Mouse (Mus musculus) cerebellum, adult 11 months (tissue): ENCODE data around the gene Tmem8b.

Source experiments
- DNase-seq: peaks from one replicate; pipeline ENCODE4 v3.0.0; 2022

Gene Tmem8b

DNA sequence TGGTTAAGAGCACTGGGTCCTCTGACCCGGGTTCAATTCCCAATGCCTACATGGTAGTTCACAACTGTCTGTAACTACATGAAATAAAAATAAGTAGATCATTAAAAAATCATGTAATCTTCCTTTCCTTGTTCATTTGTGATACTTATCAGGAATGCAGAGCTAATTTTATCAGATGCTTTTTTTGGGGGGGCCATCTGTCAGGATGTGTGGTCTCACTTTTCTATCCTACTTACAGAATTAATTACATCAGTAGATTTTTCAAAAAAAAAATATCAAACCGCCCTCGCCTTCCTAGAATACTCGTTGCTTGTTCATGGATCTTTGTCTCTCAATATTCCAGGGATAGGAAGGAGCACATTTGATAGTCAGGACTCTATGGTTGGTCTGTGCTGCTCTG, 53.4 kb downstream of the Tmem8b start:
- DNase-seq, result no peak

GRCm38 (mm10) chr4:43724764-43725163, 56.0 kb downstream of the Tmem8b start:
- DNase-seq, result no peak

DNA sequence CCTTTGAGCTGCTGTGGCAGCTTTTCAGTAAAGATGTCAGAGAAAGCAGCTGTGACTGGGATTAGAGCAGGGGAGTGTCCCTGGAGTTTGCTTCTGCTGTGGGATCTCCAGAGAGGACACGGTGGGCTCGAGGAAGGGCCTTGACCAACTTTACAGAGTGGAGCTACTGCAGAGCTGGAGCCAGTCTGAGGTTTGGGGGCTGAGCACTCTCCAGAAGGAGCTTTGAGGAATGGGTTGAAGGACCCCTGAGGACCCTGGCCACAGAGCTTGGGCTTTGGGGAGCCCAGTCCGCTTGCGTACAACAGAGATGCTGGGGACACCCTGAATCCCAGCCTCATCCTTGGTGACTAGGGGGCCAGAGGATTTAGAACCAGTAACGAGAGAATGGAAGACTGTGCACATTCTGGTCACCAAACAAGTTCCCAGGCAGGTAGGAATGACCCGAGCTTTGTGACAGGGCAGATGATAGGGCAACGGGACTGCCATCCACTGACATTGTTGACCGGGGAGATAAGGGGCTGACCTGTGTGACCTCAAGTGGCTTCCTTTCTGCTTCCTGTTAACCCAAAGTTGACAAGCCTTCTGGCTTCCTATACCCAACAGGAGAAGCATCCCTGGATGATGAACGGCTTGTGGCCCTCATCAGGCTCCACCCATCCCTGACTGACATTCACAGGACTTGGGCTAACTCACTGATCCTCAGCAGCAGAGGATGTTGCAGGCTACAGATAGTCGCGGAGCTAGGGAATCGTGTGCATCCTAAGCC, 57.6 kb downstream of the Tmem8b start:
- no peak for DNase-seq

- DNase-seq, result no peak
Measured at GRCm38 (mm10) chr4:43726995-43727394, 58.2 kb downstream of the Tmem8b start, which contains the start of gene Hrct1. TSS of gene Hrct1 (plus strand) at chr4:43727188.

- no peak for DNase-seq
Measured at GRCm38 (mm10) chr4:43727718-43728575, 59.2 kb downstream of the Tmem8b start.

DNA sequence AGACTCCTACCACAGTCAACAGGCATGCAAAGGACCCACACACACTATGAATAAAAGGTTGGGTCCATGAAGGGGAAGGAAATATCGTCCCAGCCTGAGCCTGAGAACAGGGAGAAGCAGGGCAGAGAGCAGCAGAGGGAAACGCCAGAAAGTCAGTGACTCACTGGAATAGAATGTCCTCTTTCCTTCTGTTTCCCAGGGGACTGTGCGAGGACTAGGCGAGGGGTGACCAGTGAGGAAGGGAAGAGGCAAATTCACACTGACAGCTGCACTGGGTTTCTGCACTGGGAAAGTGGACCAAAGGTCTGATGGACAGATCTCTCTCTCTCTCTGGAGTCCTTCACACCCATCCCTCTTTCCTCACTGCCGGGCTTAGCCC, 59.8 kb downstream of the Tmem8b start:
- no peak for DNase-seq

- DNase-seq, result no peak
Measured at GRCm38 (mm10) chr4:43729126-43729525, 60.4 kb downstream of the Tmem8b start.

GRCm38 (mm10) chr4:43729794-43730550, 61.2 kb downstream of the Tmem8b start, which contains the start of gene Spaar:
TSS of gene Spaar (plus strand) at chr4:43730034.
- DNase-seq, result no peak

DNA sequence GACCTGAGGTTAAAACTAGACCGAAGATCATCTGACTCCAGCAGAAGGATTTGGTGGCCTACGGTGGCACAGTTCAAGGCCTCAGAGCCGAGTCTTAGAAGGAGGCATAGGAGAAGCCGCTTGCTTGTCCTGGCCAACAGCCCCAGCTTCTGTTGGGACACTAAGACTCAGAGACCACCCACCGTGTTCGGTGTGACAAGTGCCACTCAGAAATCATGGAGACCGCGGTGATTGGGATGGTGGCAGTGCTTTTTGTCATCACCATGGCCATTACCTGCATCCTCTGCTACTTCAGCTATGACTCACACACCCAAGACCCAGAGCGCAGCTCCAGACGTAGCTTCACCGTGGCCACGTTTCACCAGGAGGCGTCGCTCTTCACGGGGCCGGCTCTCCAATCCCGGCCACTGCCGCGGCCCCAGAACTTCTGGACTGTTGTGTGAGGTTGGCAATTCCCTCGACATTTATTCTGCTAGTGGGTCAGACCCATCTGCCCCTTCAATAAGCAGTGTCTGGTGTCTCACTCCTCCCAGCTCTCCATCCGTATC, 62.1 kb downstream of the Tmem8b start:
- no peak for DNase-seq

DNA sequence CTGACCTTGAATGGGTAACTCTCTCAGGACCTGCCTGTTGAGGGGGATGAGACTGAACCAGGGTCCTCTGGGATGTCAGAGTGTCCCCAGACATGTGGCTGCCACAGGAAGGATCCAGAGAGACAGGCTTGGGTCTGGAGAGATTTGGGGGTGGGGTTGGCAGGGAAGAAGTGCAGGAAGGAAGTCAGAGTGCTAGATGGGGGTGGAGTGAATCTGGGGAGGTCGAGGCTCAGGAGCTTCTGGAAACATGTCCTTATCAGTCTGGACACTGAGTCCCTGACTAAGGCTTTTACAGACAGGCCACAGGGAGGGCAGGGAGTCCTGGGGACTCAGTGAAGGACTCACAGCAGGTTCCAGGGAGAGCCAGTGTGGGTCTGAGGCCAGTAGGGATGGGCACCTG, 63.4 kb downstream of the Tmem8b start:
- DNase-seq, result no peak

- DNase-seq, result no peak
Measured at GRCm38 (mm10) chr4:43733186-43733585, 64.4 kb downstream of the Tmem8b start.

DNA sequence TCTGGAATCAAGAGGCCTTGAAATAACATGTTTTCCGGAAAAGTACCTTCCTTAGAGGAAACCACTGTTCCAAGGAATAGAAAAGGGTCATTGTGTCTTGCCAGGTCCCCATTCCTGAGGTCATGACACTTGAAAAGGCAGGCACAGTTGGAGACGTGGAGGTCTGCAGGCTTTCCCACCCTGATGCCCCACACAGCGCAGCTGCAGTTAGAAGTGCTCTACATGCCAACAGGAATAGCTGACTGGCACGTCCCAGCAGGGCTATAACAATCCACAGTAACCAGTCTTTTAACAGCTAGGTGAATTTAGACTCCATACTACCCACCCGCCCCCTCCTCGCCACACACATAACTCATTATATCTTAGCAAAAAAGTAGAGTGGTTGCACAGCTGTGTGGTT, 68.4 kb downstream of the Tmem8b start:
- DNase-seq, result no peak

- DNase-seq, result no peak
Measured at GRCm38 (mm10) chr4:43738989-43739674, 70.4 kb downstream of the Tmem8b start.

- DNase-seq, result no peak
Measured at GRCm38 (mm10) chr4:43741526-43741925, 72.8 kb downstream of the Tmem8b start.
